Mouse (Mus musculus) granulocyte monocyte progenitor cell, adult 5-6 weeks (primary cell): Measurements from ENCODE around the gene Ccdc110. TPM values are rescaled to one million over a fixed set of nuclear protein-coding genes. Genes with fewer than 3 reads are reported as not detected.

Experiments used
- ATAC-seq: replicated peaks from 2 replicates; pipeline ENCODE4 v1.8.0; 2016; ENCODE audit warnings: mild to moderate bottlenecking, moderate TSS enrichment, inconsistent platforms; ENCODE audit not compliant: poor library complexity, severe bottlenecking
- total RNA-seq, 2 experiments: library from RNA; stranded (forward) in 1 of 2; stranded (reverse) in 1 of 2; fragments of 200-712, 200-1000 nt in 1 of 2; fragments of >200 nt in 1 of 2; fragmentation: Nextera tagmentation in 1 of 2; gene quantifications; 2 replicates each; pipeline ENCODE4 v1.2.3; 2014 to 2017

Ccdc110 gene
- total RNA-seq (2014; fragmentation: Nextera tagmentation) = not detected in 2 replicates
- total RNA-seq (2017) = not detected in 2 replicates

DNA sequence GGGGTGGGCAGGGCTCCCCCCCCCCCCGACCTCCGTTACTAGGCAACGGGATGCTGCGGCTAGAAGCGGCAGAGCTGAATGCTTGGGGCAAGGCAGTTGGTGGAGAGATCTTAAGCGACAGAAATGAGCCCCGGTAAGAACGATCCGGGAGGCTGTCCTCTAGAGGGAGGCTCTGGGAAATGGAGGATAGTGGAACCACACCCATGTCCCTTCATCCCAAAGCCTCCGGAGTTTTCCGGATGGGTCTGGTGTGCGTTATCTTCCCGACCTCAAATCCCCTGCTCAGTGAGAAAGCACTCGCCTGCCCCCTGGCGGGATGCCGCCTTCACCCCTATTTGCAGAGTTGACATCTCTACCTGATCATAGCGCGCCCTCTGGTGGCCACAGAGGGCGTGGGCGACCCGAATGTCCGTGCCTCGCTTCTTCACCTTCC is at the start of gene Ccdc110:
Gene Ccdc110, plus strand, starts transcription at position 38 of the 433 bp plus-strand sequence.
- ATAC-seq = peak; percentile 100

DNA sequence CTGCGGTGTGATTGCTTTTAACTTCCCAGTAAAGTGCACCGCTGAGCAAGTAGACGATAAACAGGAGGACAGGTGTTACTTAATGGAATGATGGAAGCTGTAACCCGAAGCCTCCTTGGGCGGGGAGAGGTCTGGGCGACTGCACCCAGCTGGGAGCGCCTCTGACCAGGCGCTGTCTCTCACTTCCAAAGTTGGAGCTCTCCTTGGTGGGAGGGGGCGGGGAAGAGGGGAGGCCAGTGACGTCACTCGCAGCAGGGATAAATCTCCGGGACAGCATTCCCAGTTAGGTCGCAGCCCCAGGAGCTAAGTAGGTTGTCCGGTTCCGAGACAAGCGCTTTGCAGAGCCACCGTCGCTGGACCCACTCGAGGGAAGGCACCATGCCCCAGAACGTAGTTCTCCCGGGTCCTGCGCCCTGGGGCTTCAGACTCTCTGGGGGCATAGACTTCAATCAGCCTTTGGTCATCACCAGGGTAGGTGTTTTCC is 49.2 kb upstream of the Ccdc110 start, which contains the start of gene Pdlim3:
Gene Pdlim3, plus strand, starts transcription at position 260 of the 484 bp plus-strand sequence.
- ATAC-seq = no peak

GRCm38 (mm10) chr8:45885775-45886174 is 48.6 kb upstream of the Ccdc110 start:
- no peak for ATAC-seq

- peak; percentile 35 for ATAC-seq
Measured at GRCm38 (mm10) chr8:45889737-45890136, 44.7 kb upstream of the Ccdc110 start.

GRCm38 (mm10) chr8:45896590-45896989 is 37.8 kb upstream of the Ccdc110 start:
- no peak for ATAC-seq

- peak; percentile 100 for ATAC-seq
Measured at GRCm38 (mm10) chr8:45899783-45900182, 34.6 kb upstream of the Ccdc110 start.

- no peak for ATAC-seq
Measured at GRCm38 (mm10) chr8:45901626-45902025, 32.8 kb upstream of the Ccdc110 start.

DNA sequence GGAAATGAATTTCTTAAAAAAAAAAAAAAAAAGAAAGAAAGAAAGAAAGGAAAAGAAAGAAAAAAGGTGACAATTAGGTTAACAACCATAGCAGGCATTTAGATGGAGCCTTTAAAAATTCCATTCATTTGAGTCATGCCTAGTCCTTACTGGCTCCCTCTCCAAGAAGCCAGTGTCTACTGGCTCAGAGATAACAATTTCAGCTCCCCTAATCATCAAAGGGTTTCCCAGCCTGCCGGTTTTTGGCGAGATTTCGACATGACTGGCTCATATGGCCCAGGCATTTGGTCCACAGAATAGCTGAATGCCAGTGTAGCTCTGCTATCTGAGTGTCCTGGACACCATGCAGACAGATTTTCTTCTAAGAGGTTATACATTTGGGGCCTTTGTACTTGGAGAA is 30.8 kb upstream of the Ccdc110 start:
- ATAC-seq = no peak

GRCm38 (mm10) chr8:45905591-45906250 is 28.7 kb upstream of the Ccdc110 start:
- ATAC-seq = no peak

DNA sequence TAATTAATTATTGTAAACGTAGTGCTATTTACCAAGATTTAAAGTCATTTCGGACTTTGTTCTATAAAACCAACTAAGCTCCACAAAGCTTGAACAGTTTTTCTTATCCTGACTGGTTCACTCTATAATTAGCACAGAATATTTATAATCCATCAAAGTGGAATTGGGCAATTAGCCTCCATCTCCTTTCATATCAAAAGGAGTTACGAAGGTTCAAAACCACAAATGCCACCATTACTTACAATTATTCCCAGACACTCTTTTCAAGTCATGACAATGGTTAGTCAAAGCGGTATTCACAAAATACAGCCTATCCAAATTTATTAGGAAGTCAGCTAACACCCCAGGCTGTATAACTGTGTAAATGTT is 28.2 kb upstream of the Ccdc110 start:
- no peak for ATAC-seq

GRCm38 (mm10) chr8:45913707-45914106 is 20.7 kb upstream of the Ccdc110 start:
- no peak for ATAC-seq

DNA sequence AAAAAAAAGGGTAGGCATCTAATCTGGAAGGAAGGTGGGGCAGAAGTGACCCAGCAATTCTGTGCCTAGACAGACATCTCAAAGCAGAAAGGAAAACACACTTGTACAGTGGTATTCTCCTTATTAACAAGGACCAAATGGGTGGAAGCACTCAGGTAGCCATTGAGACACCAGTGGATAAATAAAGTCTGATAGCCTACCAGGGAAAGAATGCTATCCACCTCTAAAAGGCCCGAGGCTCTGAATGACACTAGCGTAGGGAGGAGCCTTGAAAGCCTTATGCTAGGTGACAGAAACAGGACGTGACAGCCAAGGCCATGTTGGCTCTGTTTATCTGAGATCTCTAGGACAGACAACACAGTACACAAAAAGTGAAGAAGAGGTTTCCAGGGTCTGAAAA is 17.9 kb upstream of the Ccdc110 start:
- no peak for ATAC-seq

- no peak for ATAC-seq
Measured at GRCm38 (mm10) chr8:45917040-45917679, 17.3 kb upstream of the Ccdc110 start.

GRCm38 (mm10) chr8:45918891-45919290 is 15.5 kb upstream of the Ccdc110 start:
- no peak for ATAC-seq

DNA sequence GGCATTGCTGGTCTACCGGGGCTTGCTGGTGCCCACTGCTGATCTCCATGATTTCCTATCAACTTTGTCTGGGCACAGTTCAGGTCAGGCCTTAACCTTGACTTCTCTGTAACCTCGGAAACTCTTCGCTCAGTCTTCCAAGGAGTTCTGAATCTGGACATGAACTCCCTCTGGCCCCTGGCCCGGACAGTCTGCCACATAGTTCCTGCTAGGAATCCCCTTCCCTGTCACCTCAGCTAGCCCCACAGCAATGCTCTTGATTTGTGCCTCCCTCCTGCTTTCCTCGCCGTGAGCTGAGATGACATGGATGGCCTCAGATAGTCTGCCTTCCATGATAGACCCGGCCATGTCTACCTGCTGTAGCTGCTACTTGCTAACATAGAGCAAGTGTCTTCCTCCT is 14.0 kb upstream of the Ccdc110 start:
- ATAC-seq = no peak

GRCm38 (mm10) chr8:45922116-45922515 is 12.3 kb upstream of the Ccdc110 start:
- no peak for ATAC-seq

- ATAC-seq = no peak
Measured at GRCm38 (mm10) chr8:45936986-45937385, 2.6 kb downstream of the Ccdc110 start.

DNA sequence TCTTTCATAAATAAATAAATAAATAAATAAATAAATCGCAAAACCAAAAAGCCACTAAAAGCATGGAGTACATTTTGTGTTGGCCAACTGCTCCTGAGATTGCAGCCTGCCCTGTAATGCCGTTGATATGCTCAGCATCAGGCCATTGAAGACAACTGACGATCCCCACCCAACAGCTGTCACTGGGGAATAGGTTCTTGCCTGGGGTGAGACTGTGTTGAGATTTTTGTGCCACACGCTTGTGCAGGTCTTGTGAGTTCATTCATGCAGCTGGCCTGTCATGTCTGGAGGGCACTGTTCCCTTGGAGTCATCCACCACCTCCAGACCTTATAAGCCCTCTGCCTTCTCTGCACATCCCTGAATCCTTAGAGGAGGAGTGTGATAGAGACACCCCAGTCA is 11.9 kb downstream of the Ccdc110 start:
- no peak for ATAC-seq

GRCm38 (mm10) chr8:45950622-45951021 is 16.2 kb downstream of the Ccdc110 start:
- ATAC-seq = no peak

- ATAC-seq = no peak
Measured at GRCm38 (mm10) chr8:45970894-45971293, 36.5 kb downstream of the Ccdc110 start.

DNA sequence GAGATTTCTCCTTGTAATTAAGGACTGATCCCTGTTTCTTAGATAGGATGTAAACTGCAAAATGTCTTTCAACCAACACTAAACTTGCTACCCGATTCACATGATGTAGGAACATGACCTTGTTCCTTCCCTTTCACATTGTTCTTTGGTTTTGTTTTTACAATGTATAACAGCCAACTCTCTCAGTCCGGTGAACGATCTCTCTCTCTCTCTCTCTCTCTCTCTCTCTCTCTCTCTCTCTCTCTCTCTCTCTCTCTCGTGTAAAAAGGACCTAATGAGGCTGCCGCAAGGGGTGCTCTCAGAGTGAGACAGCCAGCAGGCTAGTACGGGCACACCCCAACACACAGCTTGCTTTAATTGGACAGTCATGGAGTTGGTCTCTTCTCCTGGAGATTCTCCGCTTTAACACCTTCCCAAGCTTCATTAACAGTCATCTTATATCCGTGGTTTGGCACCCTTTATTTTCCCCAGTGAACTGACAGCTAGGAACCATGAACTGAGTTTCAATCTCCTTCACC is 39.6 kb downstream of the Ccdc110 start:
- ATAC-seq = no peak
